Mouse (Mus musculus) heart, postnatal 0 days (tissue): ENCODE data around the gene Aldh3b1.

Experiments used
- CTCF ChIP-seq: IDR thresholded peaks from 2 replicates; pipeline ENCODE4 v1.5.1; 2016; ENCODE audit warnings: antibody characterized with exemption, control low read depth, low read depth
- EP300 ChIP-seq: IDR thresholded peaks from 2 replicates; pipeline ENCODE4 v1.6.1; 2016; ENCODE audit warnings: antibody characterized with exemption, low read depth

DNA sequence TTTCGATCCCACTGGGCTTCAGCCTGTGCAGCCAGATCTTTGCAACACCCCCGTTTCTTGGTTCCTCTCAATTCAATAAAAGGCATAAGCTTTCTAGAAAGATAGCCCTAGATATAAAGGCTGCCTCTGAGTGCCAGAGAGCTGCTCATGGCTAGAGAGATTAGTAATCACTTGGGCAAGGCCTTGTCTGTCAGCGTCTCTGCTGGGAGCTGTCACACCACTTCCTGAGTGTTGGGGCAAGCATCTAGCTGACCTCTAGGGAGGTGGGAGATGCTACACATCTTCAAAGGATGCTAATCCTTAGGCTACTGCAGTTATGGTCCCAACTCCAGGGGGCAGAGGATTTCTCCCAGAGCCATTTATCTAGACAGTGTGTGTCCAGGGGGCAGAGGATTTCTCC is 37.6 kb upstream of the Aldh3b1 start:
- TF ChIP-seq EP300 (no peak), CTCF (no peak)
